Mouse (Mus musculus) gastrocnemius, adult 18-20 months (tissue): Measurements from ENCODE around the gene Tns1. TPM values are rescaled to one million over a fixed set of nuclear protein-coding genes. Genes with fewer than 3 reads are reported as not detected.

Source experiments
- DNase-seq: peaks from one replicate; pipeline ENCODE4 v3.0.0; 2021; ENCODE audit warnings: low spot score
- total RNA-seq, 2 experiments: library from RNA; stranded (reverse); gene quantifications; 2 replicates each; pipeline ENCODE4 v1.2.3; 2021

Tns1 gene
- total RNA-seq, 2 experiments from 2014 or later = 226 to 298 TPM

DNA sequence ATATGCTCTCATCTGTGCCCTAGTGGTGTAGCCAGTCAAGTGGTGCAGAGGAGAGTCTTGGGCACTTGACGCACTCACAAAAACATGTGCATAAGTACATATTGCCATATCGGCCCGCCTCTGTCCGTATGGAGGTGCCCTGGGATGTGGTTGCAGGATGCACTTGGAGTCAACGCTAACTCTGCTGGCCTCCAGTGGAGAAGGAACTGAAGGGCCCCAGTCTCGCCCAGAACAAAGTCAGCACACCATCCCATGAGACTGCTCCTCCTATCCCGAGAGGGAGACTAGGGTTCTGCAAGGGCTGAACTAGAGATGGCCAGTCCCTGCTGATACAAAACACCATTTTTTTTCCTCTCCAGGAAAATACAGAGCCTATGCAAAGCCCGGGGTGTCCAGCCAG, 1.0 kb downstream of the Tns1 start:
- DNase-seq = no peak

DNA sequence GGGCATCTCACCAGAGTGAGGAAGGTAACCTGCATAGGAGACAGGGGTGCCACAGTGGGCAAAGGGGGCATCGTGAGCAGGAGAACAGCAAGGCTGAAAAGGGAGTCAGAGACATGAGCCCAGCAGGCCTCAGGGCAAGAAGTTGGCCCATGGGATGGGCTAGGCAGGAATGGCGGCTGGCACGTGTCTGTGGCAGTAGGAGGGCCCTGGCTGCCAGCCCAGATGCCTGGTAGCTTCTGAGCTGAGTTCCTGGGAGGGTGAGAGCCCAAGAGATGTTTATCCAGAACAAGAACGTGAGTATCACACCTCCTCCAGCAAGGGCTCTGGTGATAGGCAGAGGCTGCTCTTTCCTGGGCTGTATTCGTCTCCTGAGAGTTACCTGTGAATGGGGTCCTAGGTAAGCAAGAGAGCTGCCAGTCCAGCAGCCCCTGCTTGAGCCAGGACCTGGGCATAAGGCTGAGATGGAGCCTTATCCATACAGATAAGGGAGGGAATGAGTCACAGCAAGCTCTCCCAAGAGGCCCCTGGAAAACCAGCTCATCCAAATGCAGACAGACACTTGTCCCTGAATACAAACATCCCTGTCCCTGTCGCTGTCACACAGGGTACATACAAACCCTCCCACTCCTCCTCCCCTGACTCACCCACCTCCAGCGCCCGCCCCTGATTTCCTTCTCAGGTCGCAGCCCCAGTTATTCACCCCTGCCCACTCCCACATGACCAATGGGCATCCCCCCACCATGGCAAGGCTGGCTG, 2.2 kb downstream of the Tns1 start:
- DNase-seq = no peak

DNA sequence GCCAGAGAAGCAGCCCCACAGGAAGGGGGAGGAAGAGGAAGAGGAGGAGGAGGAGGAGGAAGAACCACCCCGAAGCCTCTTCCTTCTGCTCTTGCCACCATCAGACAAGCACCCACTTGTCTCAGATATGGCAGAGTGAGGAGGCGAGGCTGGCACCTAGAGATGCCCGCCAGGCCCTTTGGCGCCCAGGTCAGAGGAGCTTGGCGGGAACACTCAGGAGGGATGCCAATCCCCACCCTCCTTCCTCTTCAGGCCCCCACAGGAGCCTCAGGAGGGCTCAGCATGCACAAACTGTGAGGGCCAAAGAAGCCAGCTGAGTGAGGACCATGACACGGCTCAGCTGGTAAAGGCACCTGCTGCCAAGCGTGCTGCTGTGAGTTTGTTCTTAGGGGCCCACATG, 3.1 kb downstream of the Tns1 start:
- no peak for DNase-seq

DNA sequence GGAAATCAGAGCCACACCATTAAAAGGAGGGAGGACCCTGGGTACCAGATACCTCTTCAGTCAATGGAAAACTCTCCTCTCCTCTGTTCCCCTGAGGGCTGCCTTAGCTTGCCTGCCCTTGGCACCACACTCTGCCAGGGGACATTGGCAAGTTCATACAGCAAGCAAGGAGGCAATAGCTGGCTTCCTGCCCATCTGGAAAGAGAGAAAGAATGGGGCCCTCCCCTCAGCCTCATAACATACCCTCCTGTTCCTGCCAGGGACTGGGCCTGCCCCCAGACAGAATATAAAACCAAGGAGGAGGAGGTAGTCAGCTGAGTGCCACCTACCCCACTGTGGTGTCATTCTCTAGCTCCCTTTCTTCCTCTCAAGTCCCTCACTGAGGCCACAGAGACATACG, 5.1 kb downstream of the Tns1 start:
- peak; percentile 42 for DNase-seq

DNA sequence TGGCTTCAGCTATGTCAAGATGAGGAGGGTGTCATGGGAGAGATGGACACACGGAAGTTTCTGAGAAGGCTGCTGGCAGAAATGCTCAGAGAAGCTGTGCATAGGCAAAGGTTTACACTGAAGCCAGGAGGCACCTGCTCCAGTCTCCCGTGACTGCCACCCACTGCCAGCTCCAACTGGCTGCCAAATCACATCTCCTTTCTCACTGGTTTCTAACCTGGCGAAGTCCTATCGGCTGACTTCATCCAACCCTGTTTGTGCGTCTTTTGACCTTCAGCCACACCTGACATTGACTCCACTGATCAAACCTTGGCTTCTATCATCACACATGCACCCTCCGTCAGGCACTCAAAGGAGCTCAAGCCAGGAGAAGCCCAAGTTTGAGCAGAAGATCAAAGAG, 6.4 kb downstream of the Tns1 start:
- no peak for DNase-seq

DNA sequence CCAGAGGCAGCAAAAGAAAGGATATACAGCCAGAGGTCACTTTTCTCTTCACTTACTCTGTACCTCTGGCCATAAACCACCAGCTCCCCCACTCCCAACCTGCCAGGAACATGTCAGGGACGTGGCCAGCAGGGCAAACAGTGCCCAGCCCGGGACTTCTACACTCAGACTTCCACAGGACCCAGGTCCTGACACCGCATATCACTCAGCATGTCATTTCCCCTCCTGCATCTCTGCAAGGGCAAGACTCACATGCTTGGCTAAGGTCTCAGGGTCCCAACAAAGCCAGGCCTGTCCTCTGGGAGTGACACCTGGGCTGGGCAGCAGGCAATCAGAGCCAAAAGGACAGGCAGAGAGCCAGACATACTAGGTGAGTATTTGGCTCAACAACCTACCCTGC, 11.2 kb downstream of the Tns1 start:
- DNase-seq = no peak

DNA sequence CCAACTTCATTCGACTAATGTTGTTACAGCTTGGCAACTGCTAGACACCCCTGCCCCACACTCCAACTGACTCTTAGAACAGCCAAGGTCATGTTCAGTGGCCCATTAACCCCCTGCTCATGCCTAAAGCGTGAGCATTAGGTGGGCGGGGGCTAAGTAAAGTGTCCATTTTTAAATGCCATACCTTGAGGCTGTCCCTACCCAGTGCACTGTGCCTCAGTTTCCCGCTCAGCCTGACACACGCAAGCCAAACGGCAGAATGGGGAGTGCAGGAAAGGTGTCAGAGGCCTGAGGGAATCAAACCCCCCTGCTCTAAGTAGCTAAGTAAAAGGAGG, 12.6 kb downstream of the Tns1 start:
- no peak for DNase-seq

DNA sequence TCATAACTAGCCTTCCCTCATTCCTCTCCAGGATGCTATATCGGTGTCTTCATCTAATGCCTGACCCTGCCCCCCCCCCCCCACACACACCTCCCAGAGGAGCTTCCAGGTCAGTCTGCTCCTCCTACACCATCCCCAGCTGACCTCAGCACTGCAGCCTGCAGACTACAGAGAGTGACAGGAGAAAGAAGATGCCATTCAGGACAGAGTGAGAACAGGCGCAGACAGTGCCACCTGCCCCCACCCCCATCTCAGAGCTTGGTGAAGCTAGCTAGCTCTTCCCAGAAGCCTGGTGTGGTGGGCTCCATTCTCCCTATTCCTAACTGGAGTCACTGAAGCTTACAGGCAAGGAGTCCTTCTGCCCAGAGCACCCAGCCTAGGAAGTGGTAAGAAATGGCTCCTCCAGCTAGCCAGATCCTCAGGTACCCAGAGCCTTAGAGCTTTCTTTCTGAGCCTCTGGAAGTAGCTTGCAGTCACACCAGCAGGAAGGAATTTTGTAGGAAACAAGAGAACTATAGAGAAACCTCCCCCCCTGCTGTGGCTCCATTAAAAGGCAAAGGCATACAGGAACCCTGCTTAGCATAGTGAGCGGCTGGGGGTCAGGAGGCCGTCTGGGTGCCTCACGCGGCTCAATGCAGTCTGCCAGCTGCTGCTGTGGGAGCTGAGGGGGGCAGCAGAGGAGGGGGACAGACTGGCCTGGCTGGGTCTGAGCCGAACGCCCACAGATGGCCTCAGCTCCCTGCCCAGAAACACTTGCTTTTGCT, 13.1 kb downstream of the Tns1 start:
- no peak for DNase-seq

DNA sequence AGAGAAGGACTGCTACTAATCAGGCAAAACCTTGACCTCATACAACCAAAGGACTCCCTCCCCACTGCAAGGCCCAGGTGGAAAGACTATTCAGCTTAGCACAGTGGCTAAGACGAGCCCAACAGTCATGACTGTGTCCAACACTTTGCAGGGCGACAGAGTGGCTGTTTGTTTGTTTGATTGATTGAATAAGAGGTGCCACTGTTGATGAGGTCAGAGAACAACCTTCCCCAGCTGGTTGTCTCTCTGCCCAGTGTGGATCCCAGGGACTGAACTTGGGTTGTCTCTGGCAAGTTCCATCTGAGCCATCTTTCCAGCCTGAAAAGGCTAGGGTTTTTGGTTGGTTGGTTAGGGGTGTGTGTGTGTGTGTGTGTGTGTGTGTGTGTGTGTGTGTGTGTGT, 14.6 kb downstream of the Tns1 start:
- DNase-seq = no peak

DNA sequence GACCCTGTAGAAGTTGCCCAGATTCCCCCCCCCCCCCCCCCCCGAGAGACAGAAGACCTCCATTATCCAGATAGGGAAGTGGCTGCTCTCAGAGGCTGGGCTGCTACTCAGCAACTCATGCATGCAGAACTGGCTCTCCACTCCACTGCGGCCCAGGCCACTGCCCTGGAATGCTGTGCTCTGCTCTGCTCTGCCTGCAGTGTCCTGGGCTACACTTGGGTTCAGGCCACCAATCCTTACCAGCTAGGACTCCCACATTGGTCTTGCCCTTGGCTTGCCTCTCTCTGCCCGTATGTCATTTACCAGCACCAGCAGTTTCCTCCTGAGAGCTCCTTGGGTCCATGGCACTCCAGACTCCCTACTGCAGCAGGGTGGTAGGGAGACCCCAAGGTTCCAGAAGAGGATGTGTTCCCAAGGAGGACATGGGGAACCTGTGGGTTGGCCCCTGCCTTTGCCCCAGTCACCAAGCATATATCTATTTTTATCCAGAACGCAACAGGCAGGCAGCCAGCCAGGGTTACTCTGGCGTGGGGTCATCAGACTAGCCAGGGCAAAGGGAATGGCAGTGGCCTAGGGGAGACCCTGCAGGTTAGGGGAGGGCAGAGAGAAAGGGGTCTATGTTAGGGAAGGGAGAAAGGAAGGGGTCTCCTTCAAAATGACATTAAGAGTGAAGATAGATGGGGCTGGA, 16.2 kb downstream of the Tns1 start:
- no peak for DNase-seq

DNA sequence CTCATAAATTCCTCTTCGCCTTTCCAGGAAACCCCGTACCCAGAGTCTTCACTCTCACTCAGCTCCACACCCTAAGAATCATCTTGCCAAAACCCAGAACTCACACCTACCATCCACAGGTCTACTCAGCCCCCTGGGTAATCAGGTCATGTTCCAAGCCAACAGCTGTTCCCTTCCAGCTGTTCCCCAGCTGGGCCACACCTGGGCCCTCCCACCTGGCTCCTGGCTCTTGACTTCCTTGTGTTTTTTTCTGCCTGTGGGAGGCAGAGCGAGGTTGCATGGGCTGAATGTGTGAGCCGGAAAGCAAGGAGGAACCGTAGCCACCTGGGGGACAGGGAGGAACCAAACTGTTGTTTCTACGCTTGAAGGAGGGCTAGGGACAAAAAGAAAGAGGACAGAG, 18.0 kb downstream of the Tns1 start:
- no peak for DNase-seq

DNA sequence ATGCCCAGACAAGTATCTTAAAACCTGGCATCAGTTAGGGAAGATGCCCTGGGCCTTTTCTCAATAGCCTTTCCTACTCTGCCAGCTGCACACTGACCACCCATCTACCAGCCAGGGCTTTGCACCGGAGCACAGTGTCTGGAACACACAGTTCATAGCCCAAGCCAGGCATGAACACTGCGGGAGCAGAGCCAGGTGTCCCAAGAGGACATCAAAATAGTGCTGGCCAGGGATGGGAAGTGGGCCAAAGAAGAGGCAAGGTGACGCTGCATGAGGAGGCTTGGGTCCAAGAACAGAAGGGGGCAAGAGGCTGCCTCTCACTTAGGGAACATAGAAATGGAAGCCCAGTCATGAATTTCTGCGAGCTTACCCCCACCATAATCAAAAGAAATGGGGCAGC, 18.6 kb downstream of the Tns1 start:
- DNase-seq = peak; percentile 53

DNA sequence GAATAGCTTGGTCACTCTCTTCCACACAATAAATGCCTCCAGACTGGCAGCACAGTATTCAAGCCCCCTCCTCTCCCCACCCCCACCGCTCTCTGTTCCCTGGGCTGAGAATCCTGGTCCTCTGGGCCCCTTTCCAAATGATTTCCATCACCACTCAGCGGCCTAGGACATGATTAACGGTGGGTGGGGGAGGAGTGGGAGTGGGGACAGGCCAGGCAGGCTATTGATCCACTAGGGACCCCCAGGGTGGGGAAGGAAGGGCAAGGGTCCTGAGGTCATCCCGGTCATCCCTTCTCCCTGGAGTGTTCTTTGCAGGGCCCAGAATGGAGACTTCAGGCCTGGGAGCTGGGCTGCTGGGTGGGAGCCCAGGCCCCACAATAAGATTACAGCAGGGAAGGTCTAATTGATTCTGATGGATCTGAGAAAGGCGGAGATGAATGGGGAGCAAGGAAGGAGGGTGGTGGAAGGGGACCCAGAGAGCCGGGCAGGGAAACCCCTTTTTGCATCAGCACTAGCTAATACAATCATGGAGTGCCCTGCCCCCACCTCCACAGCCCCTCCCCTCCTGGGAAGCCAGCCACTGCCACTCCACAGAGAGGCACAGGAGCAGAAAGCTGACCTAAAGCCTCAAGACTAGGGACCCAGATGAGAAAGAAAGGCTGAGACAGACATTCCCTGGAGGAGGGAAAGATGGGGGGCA, 20.4 kb downstream of the Tns1 start:
- DNase-seq = no peak

DNA sequence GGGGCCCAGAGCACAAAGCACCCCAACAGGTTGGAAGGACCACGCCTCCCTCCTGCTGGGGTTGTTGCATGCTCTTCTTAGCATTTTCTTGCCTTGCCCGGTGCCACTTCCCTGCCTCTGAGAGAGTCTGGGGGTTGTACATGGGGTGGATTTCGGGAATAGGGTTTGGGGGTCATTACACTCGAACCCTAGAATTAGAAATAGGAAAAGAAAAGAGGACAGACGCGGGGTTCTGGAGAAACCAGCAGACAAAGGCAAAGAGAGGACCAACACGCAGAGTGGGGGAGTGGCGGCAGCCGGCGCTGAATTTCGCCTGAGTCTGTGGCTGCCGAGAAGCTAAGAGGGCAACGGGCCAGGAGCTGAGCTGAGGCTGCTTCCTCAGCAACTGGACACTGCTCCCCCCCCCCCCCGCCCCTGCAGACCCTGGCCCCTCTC, 25.2 kb downstream of the Tns1 start:
- DNase-seq = no peak

DNA sequence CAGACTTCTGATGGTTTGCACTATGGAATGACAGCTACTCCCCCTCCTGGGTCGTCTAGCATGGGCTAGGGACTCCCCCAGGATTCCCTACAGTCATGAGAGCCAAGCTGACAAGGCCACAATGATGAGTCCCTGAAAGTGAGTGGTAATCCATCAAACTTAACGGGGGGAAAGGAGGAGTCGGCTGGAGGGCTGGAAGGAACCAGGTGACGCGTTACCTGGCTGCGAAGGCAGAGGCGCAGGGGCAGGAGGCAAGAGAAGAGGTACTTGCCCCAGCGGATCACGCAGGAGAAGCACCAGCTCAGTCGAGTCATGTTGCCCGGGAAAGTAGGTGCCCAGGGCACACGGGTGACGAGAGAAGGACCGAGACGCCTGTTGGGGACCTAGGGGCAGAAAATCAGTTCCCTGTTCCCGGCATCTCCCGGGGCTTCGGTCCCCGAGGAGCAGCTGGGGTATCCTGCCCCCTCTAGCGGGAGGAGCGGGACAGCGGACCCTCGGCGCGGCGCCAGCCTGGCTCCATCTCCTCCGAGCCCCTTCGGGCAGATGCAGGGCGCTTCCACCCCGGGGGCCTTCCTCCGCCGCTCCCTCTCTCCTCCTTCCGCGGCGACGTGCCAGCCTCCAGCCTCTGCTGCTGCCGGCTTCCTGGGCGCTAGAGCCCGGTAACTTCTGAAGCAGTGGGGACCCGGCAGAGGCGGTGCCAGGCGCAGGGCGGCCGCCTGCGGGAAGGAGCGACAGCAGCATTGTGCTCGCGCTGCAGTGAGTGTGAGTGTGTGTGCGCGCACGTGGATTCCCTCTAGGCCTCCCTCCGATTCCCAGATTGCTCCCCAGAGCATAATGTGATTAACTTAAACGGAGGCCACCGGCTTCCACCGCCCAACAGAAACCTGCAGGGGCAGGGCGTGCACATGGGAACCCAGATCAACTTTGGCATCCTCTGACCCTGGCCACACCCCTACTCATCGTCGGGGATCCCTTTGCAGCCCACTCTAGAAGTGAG, 25.9 kb downstream of the Tns1 start:
- no peak for DNase-seq

DNA sequence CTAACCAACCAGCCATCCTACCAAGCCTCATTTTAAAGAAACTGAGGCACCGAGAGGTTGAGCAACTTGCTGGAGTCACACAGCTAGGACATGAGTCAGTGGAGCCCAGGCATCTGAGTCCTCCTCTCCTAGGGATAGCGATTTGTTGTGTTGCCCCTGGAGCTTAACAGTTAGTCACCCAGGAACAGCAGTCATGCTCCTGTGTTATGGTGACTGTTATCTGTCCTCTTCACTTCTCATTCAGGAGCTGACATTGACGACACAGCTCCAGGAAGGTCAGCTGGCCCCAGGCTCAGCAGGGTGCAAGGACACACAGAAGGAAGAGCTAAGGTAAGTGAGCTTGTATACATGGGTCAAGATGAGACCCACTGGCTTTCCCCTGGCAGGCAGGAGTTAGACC, 28.5 kb downstream of the Tns1 start:
- no peak for DNase-seq

DNA sequence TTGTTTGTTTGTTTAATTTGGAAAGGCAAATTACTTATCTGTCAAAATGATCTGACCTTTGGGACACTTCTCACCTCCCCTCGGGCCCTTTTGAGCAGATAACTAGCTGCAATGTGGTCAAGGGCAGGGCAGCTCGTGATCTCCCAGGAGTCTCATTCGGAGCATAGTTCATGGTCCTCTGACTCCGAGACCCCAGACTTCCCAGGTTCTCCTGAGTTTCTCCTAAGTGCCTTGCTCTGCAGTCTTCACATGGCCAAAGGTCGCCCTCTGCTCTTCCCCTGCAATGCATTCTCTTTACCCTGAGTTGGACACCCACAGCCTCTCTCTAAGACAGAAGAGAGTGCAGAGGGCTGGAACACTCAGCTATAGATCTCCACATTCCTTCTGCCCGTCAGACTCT, 29.0 kb downstream of the Tns1 start:
- no peak for DNase-seq

DNA sequence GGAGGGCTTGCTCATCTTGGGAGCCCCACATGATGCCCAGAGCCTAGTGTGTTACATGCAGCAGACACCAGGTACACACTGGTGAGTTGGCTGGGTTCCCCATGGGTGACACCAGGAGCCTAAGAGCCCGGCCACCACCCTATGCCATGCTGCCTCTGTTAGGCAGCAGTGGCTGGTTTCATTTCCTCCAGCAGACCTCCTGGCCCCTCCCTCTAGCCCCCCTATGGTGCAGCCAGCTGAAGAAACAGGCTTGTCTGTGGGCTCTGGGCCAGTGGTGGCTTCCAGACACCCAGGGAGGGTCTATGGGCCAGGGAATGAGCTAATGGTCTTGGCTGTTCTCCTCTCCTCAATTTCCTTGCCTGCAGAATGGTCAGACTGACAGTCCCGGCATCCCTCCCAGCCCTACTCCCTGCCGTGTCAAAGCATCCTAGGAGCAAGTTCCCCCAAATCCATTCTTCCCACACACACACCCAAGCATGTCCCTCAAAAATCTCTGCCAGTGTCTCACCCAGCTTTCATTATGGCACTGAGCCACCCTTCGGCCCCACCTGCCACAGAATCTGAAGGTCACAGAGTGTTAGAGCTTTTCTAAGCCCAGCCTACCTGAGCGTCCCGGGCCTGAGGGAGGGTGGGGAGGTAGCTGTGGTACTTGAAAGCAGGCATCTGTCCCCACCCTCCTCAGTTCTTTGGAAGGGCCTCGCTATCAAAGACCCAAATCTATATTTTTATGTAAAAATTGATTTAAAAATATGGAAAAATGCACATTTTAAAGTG, 29.6 kb downstream of the Tns1 start:
- DNase-seq = no peak

DNA sequence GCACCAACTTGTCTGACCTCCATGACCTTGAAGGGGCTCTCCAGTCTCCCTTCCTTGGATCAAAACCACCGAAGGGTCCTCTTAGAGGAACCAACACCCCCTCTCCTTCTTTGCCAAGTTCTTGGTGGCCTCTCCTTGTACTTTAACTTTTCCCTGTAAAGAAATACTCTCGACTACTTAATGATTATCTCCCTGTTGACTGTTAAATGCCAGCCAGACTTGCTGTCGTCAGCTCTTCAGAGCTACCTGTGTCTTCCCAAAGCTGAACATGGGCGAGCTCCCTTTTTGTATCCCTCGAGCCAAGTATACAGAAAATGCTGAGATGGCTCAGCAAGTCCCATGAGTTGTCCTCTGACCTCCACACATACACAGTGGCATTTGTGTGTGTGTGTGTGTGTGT, 30.8 kb downstream of the Tns1 start:
- DNase-seq = no peak

DNA sequence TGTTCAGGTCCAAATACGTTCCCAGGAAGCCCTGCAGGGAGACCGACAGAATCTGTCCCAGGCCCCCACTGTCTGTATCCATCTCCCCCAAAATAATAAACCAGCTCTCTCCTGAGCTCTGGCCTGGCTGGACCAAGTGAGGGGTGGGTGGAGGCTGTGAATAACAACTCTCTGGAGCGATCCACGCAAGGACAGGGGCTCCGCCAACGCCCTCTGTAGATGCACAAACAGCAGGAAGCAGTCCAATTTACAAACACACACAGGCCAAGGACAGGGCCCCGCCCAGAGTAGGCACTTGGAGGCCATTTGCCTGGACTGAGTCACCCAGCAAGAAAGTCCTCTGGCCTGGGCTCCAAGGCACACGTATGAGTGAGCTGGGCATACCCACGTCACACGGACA, 32.0 kb downstream of the Tns1 start:
- DNase-seq = peak; percentile 71
